Mouse (Mus musculus) CH12.LX (cell line): ENCODE results near the gene Klk1b26. TPM values are rescaled to one million over a fixed set of nuclear protein-coding genes. Genes with fewer than 3 reads are reported as not detected.
"Not testable (repeated sequence)": the region's sequence is repeated elsewhere in the genome, so short reads cannot be mapped to it uniquely, and the experiment has no call there.

Experiments used
- DNase-seq: peaks from one replicate; pipeline ENCODE4 v3.0.0-alpha.2; 2013; ENCODE audit errors: extremely low read depth
- H3K27ac ChIP-seq: 2 replicates; pipeline ENCODE4 v1.5.1; 2012; ENCODE audit warnings: low read depth, mild to moderate bottlenecking, control low read depth, moderate library complexity; ENCODE audit not compliant: insufficient read depth
- H3K27me3 ChIP-seq: replicated peaks from 2 replicates; pipeline ENCODE3; 2012; ENCODE audit warnings: inconsistent platforms
- H3K36me3 ChIP-seq, 2 experiments: replicated peaks in 1 of 2; 2 replicates each; pipeline versions ENCODE3 to v1.6.1; 2012; ENCODE audit warnings: inconsistent platforms in 1 of 2, low read length in 1 of 2, mild to moderate bottlenecking in 1 of 2, mixed read lengths in 1 of 2, moderate library complexity in 1 of 2; ENCODE audit not compliant: control insufficient read depth in 1 of 2, insufficient read depth in 1 of 2
- H3K4me1 ChIP-seq, 2 experiments: 2 replicates each; pipeline ENCODE4 v1.6.1; 2012; ENCODE audit warnings: inconsistent platforms in 1 of 2, moderate library complexity in 1 of 2; ENCODE audit not compliant: insufficient read depth in 2 of 2, control insufficient read depth in 1 of 2
- H3K4me2 ChIP-seq: 2 replicates; pipeline ENCODE4 v1.6.1; 2012; ENCODE audit warnings: low read depth, mild to moderate bottlenecking, control low read depth; ENCODE audit not compliant: poor library complexity, insufficient read depth, severe bottlenecking
- H3K4me3 ChIP-seq, 3 experiments: fragments of 150-350 bp in 1 of 3; sonication (generic) in 1 of 3; replicated peaks in 1 of 3; 2 replicates each; pipeline versions ENCODE3 to v1.5.1; 2011 to 2012; ENCODE audit warnings: low read depth in 2 of 3, low read length in 2 of 3, mild to moderate bottlenecking in 2 of 3, moderate library complexity in 2 of 3, control low read depth in 1 of 3, improper control_type of control experiment in 1 of 3, inconsistent platforms in 1 of 3, mixed read lengths in 1 of 3; ENCODE audit not compliant: poor library complexity in 1 of 3
- H3K79me2 ChIP-seq: replicated peaks from 2 replicates; pipeline ENCODE4 v1.6.1; 2012; ENCODE audit warnings: mild to moderate bottlenecking, moderate library complexity; ENCODE audit not compliant: control insufficient read depth, poor library complexity, insufficient read depth, severe bottlenecking; ENCODE audit errors: extremely low read depth
- H3K9ac ChIP-seq: 2 replicates; pipeline ENCODE4 v1.6.1; 2012; ENCODE audit warnings: low read depth, mild to moderate bottlenecking, control low read depth, moderate library complexity; ENCODE audit not compliant: insufficient read depth
- H3K9me3 ChIP-seq: replicated peaks from 2 replicates; pipeline ENCODE3; 2012; ENCODE audit warnings: low read length, inconsistent platforms, mixed read lengths
- BHLHE40 ChIP-seq: IDR thresholded peaks from 2 replicates; pipeline ENCODE4 v1.6.1; 2011; ENCODE audit warnings: mild to moderate bottlenecking, low read depth, low read length, improper control_type of control experiment
- CTCF ChIP-seq, 2 experiments: IDR thresholded peaks in 1 of 2; conservative IDR thresholded peaks in 1 of 2; 2 replicates each; pipeline ENCODE4 v1.5.1; 2011 to 2012; ENCODE audit warnings: low read depth in 2 of 2, low read length in 2 of 2, improper control_type of control experiment in 1 of 2, inconsistent platforms in 1 of 2, mild to moderate bottlenecking in 1 of 2, moderate library complexity in 1 of 2
- E2F4 ChIP-seq: IDR thresholded peaks from 2 replicates; pipeline ENCODE4 v1.6.1; 2011; ENCODE audit warnings: low read depth, low read length, improper control_type of control experiment; ENCODE audit not compliant: insufficient replicate concordance
- ELF1 ChIP-seq: IDR thresholded peaks from 2 replicates; pipeline ENCODE4 v1.6.1; 2014; ENCODE audit warnings: low read depth, mild to moderate bottlenecking, inconsistent platforms, low read length, improper control_type of control experiment
- EP300 ChIP-seq: IDR thresholded peaks from 2 replicates; pipeline ENCODE4 v1.6.1; 2011; ENCODE audit warnings: low read length, improper control_type of control experiment
- HCFC1 ChIP-seq: IDR thresholded peaks from 2 replicates; pipeline ENCODE4 v1.6.1; 2012; ENCODE audit warnings: low read depth, mild to moderate bottlenecking, inconsistent platforms, low read length, improper control_type of control experiment
- IRF4 ChIP-seq: IDR thresholded peaks from 2 replicates; pipeline ENCODE4 v1.6.1; 2014; ENCODE audit warnings: low read depth, mild to moderate bottlenecking, inconsistent platforms, low read length, improper control_type of control experiment
- JUN ChIP-seq: IDR thresholded peaks from 2 replicates; pipeline ENCODE4 v1.6.1; 2011; ENCODE audit warnings: low read depth, mild to moderate bottlenecking, low read length, improper control_type of control experiment, moderate library complexity; ENCODE audit not compliant: insufficient read depth
- KAT2A ChIP-seq: IDR thresholded peaks from 2 replicates; pipeline ENCODE4 v1.6.1; 2012; ENCODE audit warnings: low read length, improper control_type of control experiment, inconsistent platforms; ENCODE audit not compliant: insufficient replicate concordance
- MAX ChIP-seq: IDR thresholded peaks from 2 replicates; pipeline ENCODE4 v1.6.1; 2011; ENCODE audit warnings: low read length, improper control_type of control experiment
- NELFE ChIP-seq: IDR thresholded peaks from 2 replicates; pipeline ENCODE4 v1.6.1; 2011; ENCODE audit warnings: low read depth, low read length, improper control_type of control experiment
- NRF1 ChIP-seq: IDR thresholded peaks from 2 replicates; pipeline ENCODE4 v1.6.1; 2014; ENCODE audit warnings: low read depth, mild to moderate bottlenecking, inconsistent platforms, low read length, improper control_type of control experiment, moderate library complexity
- RAD21 ChIP-seq: IDR thresholded peaks from 2 replicates; pipeline ENCODE4 v1.6.1; 2011; ENCODE audit warnings: low read depth, mild to moderate bottlenecking, low read length, improper control_type of control experiment, moderate library complexity
- SMC3 ChIP-seq: IDR thresholded peaks from 2 replicates; pipeline ENCODE4 v1.6.1; 2011; ENCODE audit warnings: low read depth, low read length, improper control_type of control experiment
- USF2 ChIP-seq: conservative IDR thresholded peaks from 2 replicates; pipeline ENCODE4 v1.6.1; 2011; ENCODE audit warnings: low read depth, low read length, improper control_type of control experiment
- ZC3H11A ChIP-seq: IDR thresholded peaks from 2 replicates; pipeline ENCODE4 v1.6.1; 2012; ENCODE audit warnings: low read depth, mild to moderate bottlenecking, inconsistent platforms, low read length, improper control_type of control experiment
- ZMIZ1 ChIP-seq: IDR thresholded peaks from 2 replicates; pipeline ENCODE4 v1.6.1; 2012; ENCODE audit warnings: low read depth, mild to moderate bottlenecking, inconsistent platforms, low read length, improper control_type of control experiment
- dilution Hi-C: fragments of 300-500 bp; cut with MboI; formaldehyde crosslinking; loops from 2 replicates; pipeline ENCODE4 v1.14.3; 2020; ENCODE audit warnings: low sequenced_read_pairs; ENCODE audit not compliant: extremely low pct_unique_long_range_greater_than_20kb, extremely low pct_ligation_motif_present
- in situ Hi-C: fragments of 300-500 bp; cut with MboI; formaldehyde crosslinking; loops from 3 replicates; pipeline ENCODE4 v1.14.3; 2019; ENCODE audit warnings: low sequenced_read_pairs, low pct_ligation_motif_present, low pct_unique_long_range_greater_than_20kb, mixed read lengths
- polyA plus RNA-seq: library from polyadenylated mRNA; unstranded; fragments of >175 nt; gene quantifications from 2 replicates; pipeline ENCODE4 v1.2.1, GENCODE M21; 2012; ENCODE audit warnings: low read depth; ENCODE audit not compliant: insufficient read length
- total RNA-seq, 2 experiments: library from RNA; depleted of rRNA; stranded (reverse); fragments of 300-350 nt in 1 of 2; fragments of >200 nt in 1 of 2; gene quantifications; 2 replicates each; pipeline ENCODE4 v1.2.3; 2012 to 2014

Klk1b26 gene
- total RNA-seq (2012; rRNA removed) = not detected in 2 replicates
- total RNA-seq (2014; rRNA removed) = not detected in 2 replicates
- polyA plus RNA-seq = not detected in 2 replicates

DNA sequence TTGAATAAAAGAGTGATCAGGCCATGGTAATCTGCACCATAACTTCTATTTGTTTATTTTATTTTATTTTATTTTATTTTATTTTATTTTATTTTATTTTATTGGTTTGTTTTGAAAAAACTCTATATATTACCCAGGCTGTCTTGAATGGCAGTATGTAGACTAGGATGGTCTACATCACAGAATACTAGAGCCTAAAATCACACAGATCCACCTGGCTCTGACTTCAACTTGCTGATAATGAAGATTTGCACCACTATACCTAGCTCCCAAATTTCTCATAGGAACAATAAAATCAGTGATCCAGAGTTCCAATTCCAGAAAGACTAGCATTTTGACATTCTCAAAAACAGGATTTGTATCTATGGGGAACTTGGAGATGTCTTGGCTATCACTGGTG is at the start of gene Klk1b26:
TSS of gene Klk1b26 (plus strand) at position 301 of the 400 bp plus-strand sequence.
- H3K4me1 ChIP-seq = peaks cover 0 to 10% of the 10 kb centered on the region in 2 experiments; a peak in 2 of 4 replicates
- H3K4me2 ChIP-seq, dilution Hi-C loops, H3K36me3 ChIP-seq, H3K27me3 ChIP-seq, H3K4me3 ChIP-seq, H3K79me2 ChIP-seq, H3K9ac ChIP-seq, H3K27ac ChIP-seq, H3K9me3 ChIP-seq, DNase-seq: not testable (repeated sequence)
- in situ Hi-C loops = loop anchor here (5.0 kb wide), 1 partner anchor 125 kb away; the partner anchor contains the start of gene Klk1b16

DNA sequence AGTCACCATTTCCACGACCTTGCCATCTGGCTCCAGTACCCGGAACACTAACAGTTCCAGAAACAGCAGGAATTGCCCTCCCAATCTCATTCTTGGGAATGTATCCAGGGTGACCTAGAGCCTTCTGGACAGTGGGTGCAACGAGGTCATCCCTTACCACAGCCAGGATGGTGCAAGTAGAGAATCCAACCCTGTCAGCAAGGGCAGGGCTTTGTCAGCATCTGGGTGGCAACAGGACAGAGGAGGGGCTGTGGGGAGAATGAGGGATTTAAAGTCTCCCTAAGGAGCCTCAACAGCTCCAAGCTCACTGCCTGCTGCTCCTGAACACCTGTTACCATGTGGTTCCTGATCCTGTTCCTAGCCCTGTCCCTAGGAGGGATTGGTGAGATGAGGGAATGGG is 45.5 kb upstream of the Klk1b26 start, which contains the start of gene Klk1b1:
TSS of gene Klk1b1 (plus strand) at position 301 of the 400 bp plus-strand sequence.
- no peak within 1 kb of the TSS for H3K9ac ChIP-seq
- H3K79me2 ChIP-seq = no peaks in the 10 kb centered on the region
- TF ChIP-seq EP300 (no peak), CTCF (conservative IDR thresholded peaks at IDR 0.05 in 1 of 2, IDR thresholded peaks at IDR 0.05 in 1 of 2; ENCODE audit: low read depth in 2 of 2, low read length in 2 of 2) (no peak), ZMIZ1 (no peak), MAX (no peak)
- H3K9me3 ChIP-seq = no peaks in the 10 kb centered on the region
- no peak within 1 kb of the TSS for H3K4me3 ChIP-seq
- peaks cover 24 to 66% of the 10 kb centered on the region in 2 experiments for H3K4me1 ChIP-seq
- no peak within 1 kb of the TSS for H3K27ac ChIP-seq
- dilution Hi-C loops = no loop called here
- in situ Hi-C loops = no loop called here
- no peaks in the 10 kb centered on the region for H3K27me3 ChIP-seq
- H3K36me3 ChIP-seq = no peaks in the 10 kb centered on the region
- H3K4me2 ChIP-seq = no peak within 1 kb of the TSS
- no peak for DNase-seq

DNA sequence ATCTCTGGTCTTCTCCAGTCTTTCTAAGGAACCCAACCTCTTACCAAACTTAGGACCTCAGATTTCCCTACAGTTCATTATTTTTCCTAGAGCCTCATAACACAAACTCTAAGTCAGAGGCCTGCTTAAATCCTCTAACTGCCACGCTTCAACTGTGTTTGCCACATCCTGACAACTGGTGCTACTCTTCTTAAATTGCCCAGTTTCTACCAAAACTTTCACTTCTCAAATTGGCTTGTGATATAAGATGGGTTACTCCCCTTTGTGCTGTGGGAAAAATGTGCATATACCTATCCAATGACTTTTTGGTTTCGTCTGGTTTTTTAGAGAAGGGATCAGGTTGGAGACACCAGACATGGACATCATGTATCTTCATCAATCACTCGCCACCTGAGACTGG is 44.9 kb upstream of the Klk1b26 start:
- no peaks in the 10 kb centered on the region for H3K79me2 ChIP-seq
- H3K9ac ChIP-seq = no peak overlapping the region
- peaks cover 22 to 66% of the 10 kb centered on the region in 2 experiments for H3K4me1 ChIP-seq
- DNase-seq = no peak
- H3K36me3 ChIP-seq = no peaks in the 10 kb centered on the region
- no peaks in the 10 kb centered on the region for H3K9me3 ChIP-seq
- H3K4me3 ChIP-seq = no peak overlapping the region
- in situ Hi-C loops (no loop called here), dilution Hi-C loops (no loop called here)
- H3K4me2 ChIP-seq = no peak overlapping the region
- no peak overlapping the region for H3K27ac ChIP-seq
- H3K27me3 ChIP-seq = no peaks in the 10 kb centered on the region
- TF ChIP-seq USF2 (no peak), SMC3 (no peak), E2F4 (no peak), JUN (no peak), ZMIZ1 (no peak), IRF4 (no peak), HCFC1 (no peak), RAD21 (no peak), KAT2A (no peak), NELFE (no peak), NRF1 (no peak), BHLHE40 (no peak), ZC3H11A (no peak), ELF1 (no peak), CTCF (conservative IDR thresholded peaks at IDR 0.05 in 1 of 2, IDR thresholded peaks at IDR 0.05 in 1 of 2; ENCODE audit: low read depth in 2 of 2, low read length in 2 of 2) (no peak)
